Mouse (Mus musculus): ENCODE measurements at regions not wholly inside any gene's neighbourhood (a gene's known extent, or its start where the extent isn't known, plus 50 kb on each side); places are given as distances from the start of the nearest gene placed in this dataset.
A peak's percentile ranks its signal among the peaks of the same experiment; 100 is the strongest.

- TF ChIP-seq CTCF (IDR thresholded peaks at IDR 0.05; ENCODE audit: borderline replicate concordance, insufficient read depth, low read length) (no peak), POLR2A (IDR thresholded peaks at IDR 0.05; ENCODE audit: low read depth, low read length) (0 out of 2 replicates have a peak, but pooled peaks have one; percentile 13)
Measured at GRCm38 (mm10) chr3:29812480-29813240, 730.8 kb downstream of the Egfem1 start.

Measured in embryonic fibroblast, embryonic 13.5 days (primary cell).